Mouse (Mus musculus): Measurements from ENCODE around the gene Slc17a4.

- TF ChIP-seq CTCF (IDR thresholded peaks at IDR 0.05; ENCODE audit: low read depth) (no peak), EP300 (optimal IDR thresholded peaks at IDR 0.05) (no peak)
Observed at GRCm38 (mm10) chr13:23959776-23960175, 45.0 kb upstream of the Slc17a4 start.

Data from stomach, postnatal 0 days (tissue).